Mouse (Mus musculus): ENCODE measurements around the gene Krt31.

Krt31 gene

GRCm38 (mm10) chr11:100050451-100050850 is at the start of gene Krt31:
Krt31 (minus strand) TSS chr11:100050551.
- DNase-seq (ENCODE audit: extremely low spot score) = no peak

GRCm38 (mm10) chr11:100097819-100098218 is 47.5 kb upstream of the Krt31 start:
- no peak for DNase-seq (ENCODE audit: extremely low spot score)

GRCm38 (mm10) chr11:100096141-100096540 is 45.8 kb upstream of the Krt31 start, which contains the start of gene Krt35:
Krt35 (minus strand) TSS chr11:100096241.
- no peak for DNase-seq (ENCODE audit: extremely low spot score)

GRCm38 (mm10) chr11:100088378-100089025 is 38.2 kb upstream of the Krt31 start:
- DNase-seq (ENCODE audit: extremely low spot score) = no peak

- DNase-seq (ENCODE audit: extremely low spot score) = no peak
Measured at GRCm38 (mm10) chr11:100087861-100088260, 37.5 kb upstream of the Krt31 start, which contains the start of gene Krt32. Krt32 (minus strand) TSS chr11:100088226.

GRCm38 (mm10) chr11:100073873-100074272 is 23.5 kb upstream of the Krt31 start:
- no peak for DNase-seq (ENCODE audit: extremely low spot score)

- no peak for DNase-seq (ENCODE audit: extremely low spot score)
Measured at GRCm38 (mm10) chr11:100067293-100068036, 17.1 kb upstream of the Krt31 start.

- no peak for DNase-seq (ENCODE audit: extremely low spot score)
Measured at GRCm38 (mm10) chr11:100066236-100067010, 16.1 kb upstream of the Krt31 start.

GRCm38 (mm10) chr11:100058875-100059274 is 8.5 kb upstream of the Krt31 start:
- DNase-seq (ENCODE audit: extremely low spot score) = peak; percentile 6

- no peak for DNase-seq (ENCODE audit: extremely low spot score)
Measured at GRCm38 (mm10) chr11:100055686-100056655, 5.6 kb upstream of the Krt31 start.

- DNase-seq (ENCODE audit: extremely low spot score) = no peak
Measured at GRCm38 (mm10) chr11:100047193-100047592, 3.2 kb downstream of the Krt31 start.

- DNase-seq (ENCODE audit: extremely low spot score) = no peak
Measured at GRCm38 (mm10) chr11:100046303-100046866, 4.0 kb downstream of the Krt31 start.

- no peak for DNase-seq (ENCODE audit: extremely low spot score)
Measured at GRCm38 (mm10) chr11:100041454-100041853, 8.9 kb downstream of the Krt31 start, which contains the start of gene Krt34. Krt34 (minus strand) TSS chr11:100041554.

GRCm38 (mm10) chr11:100029768-100030167 is 20.6 kb downstream of the Krt31 start, which contains the start of gene Krt33b:
Krt33b (minus strand) TSS chr11:100029868.
- no peak for DNase-seq (ENCODE audit: extremely low spot score)

- DNase-seq (ENCODE audit: extremely low spot score) = no peak
Measured at GRCm38 (mm10) chr11:100021438-100021837, 28.9 kb downstream of the Krt31 start.

GRCm38 (mm10) chr11:100019466-100019865 is 30.9 kb downstream of the Krt31 start:
- DNase-seq (ENCODE audit: extremely low spot score) = no peak

- DNase-seq (ENCODE audit: extremely low spot score) = no peak
Measured at GRCm38 (mm10) chr11:100016112-100016511, 34.2 kb downstream of the Krt31 start, which contains the start of gene Krt33a. Krt33a (minus strand) TSS chr11:100016212.

GRCm38 (mm10) chr11:100013691-100014171 is 36.6 kb downstream of the Krt31 start:
- DNase-seq (ENCODE audit: extremely low spot score) = no peak

GRCm38 (mm10) chr11:100010682-100011081 is 39.7 kb downstream of the Krt31 start:
- no peak for DNase-seq (ENCODE audit: extremely low spot score)

- no peak for DNase-seq (ENCODE audit: extremely low spot score)
Measured at GRCm38 (mm10) chr11:100008336-100008735, 42.0 kb downstream of the Krt31 start.

Data from embryo, embryonic 9.5 days (tissue).